Mouse (Mus musculus): Measurements from ENCODE around the gene Olfr543. TPM values are rescaled to one million over a fixed set of nuclear protein-coding genes. Genes with fewer than 3 reads are reported as not detected.

Olfr543 gene
- total RNA-seq, 1 experiment: 0.22 TPM

DNA sequence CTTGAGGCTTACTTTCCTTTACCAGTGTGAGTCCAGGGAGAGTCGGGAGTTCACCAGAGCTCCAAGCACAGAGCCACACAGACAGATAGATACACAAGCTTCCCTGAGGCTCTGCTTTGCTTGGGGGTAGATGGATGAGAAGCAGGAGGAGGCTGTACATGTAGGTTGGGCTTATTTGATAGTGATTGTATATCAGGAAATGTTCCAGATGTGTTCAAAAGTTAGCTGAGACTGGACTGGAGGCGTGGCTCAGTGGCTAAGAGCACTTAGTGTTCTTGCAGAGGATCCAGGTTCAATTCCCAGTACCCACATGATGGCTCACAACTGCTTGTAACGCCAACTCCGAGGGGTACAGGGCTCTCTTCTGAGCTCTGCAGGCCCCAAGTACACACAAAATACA, 3.1 kb downstream of the Olfr543 start:
- TF ChIP-seq ZNF384 (IDR thresholded peaks at IDR 0.05; ENCODE audit: low read depth, low read length): no peak
- TF ChIP-seq CHD2 (IDR thresholded peaks at IDR 0.05; ENCODE audit: low read depth, low read length): no peak
- no peak for TF ChIP-seq MAFK (IDR thresholded peaks at IDR 0.05; ENCODE audit: insufficient read depth, low read depth, low read length)
- TF ChIP-seq ZC3H11A (IDR thresholded peaks at IDR 0.05; ENCODE audit: borderline replicate concordance, low read depth, low read length): no peak
- no peak for TF ChIP-seq HCFC1 (IDR thresholded peaks at IDR 0.05; ENCODE audit: borderline replicate concordance, insufficient read depth, low read length)
- in situ Hi-C loops (cut with MboI; ENCODE audit: low sequenced_read_pairs in 2 of 2, unreplicated experiment in 2 of 2): no loop called here
- no peak for DNase-seq (ENCODE audit: low read depth, low spot score)

DNA sequence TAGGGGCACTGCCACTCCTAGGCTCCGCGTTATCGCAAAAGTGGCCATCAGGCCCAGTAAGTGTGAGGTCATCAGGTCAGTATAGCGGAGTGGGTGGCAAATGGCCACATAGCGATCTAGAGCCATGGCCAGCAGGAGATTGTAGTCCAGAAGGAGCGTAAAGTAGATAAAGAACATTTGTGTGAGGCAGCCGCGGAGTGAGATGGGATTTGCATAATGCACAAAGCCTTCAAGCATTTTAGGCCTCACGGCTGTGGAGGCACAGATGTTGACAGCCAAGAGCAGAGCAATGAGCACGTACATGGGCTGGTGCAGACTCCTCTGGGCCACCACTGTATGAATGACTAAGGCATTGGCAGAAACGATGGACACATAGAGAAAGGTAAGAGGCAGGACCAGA, 4.1 kb downstream of the Olfr543 start:
- in situ Hi-C loops (cut with MboI; ENCODE audit: low sequenced_read_pairs in 2 of 2, unreplicated experiment in 2 of 2): no loop called here
- Histone ChIP-seq H3K4me1 (ENCODE audit: control insufficient read depth in 2 of 2, insufficient read depth in 2 of 2, low read length in 2 of 2, poor library complexity in 1 of 2) (peaks cover 8 to 10% of the 10 kb centered on the region in 2 experiments; a peak in 3 of 4 replicates), H3K9me3 (ENCODE audit: control insufficient read depth, insufficient read depth, low read depth, low read length) (no peaks in the 10 kb centered on the region), H3K36me3 (ENCODE audit: control insufficient read depth, insufficient read depth, low read length, poor library complexity, severe bottlenecking) (peaks cover 2% of the 10 kb centered on the region; the same call in 1 of the 2 replicates), H3K27ac (ENCODE audit: insufficient read depth, low read depth, low read length, poor library complexity, severe bottlenecking) (no peak overlapping the region; the same call in 1 of the 2 replicates), H3K9ac (ENCODE audit: insufficient read depth, low read depth, low read length, poor library complexity, severe bottlenecking) (no peak overlapping the region), H3K4me3 (ENCODE audit: insufficient read depth in 1 of 2, low read depth in 1 of 2, low read length in 2 of 2, poor library complexity in 1 of 2, severe bottlenecking in 1 of 2) (no peak overlapping the region)
- no peak for DNase-seq (ENCODE audit: low read depth, low spot score)
- no peak for TF ChIP-seq ZNF384 (IDR thresholded peaks at IDR 0.05; ENCODE audit: low read depth, low read length)
- no peak for TF ChIP-seq ZC3H11A (IDR thresholded peaks at IDR 0.05; ENCODE audit: borderline replicate concordance, low read depth, low read length)
- no peak for TF ChIP-seq HCFC1 (IDR thresholded peaks at IDR 0.05; ENCODE audit: borderline replicate concordance, insufficient read depth, low read length)
- no peak for TF ChIP-seq CHD2 (IDR thresholded peaks at IDR 0.05; ENCODE audit: low read depth, low read length)
- no peak for TF ChIP-seq MAFK (IDR thresholded peaks at IDR 0.05; ENCODE audit: insufficient read depth, low read depth, low read length)

More for the DNA sequence above, 3.1 kb downstream of the Olfr543 start:
- H3K4me1 ChIP-seq (ENCODE audit: control insufficient read depth in 2 of 2, insufficient read depth in 2 of 2, low read length in 2 of 2, poor library complexity in 1 of 2): peaks cover 8 to 10% of the 10 kb centered on the region in 2 experiments; a peak in 3 of 4 replicates
- peaks cover 2% of the 10 kb centered on the region; the same call in 1 of the 2 replicates for H3K36me3 ChIP-seq (ENCODE audit: control insufficient read depth, insufficient read depth, low read length, poor library complexity, severe bottlenecking)
- H3K27ac ChIP-seq (ENCODE audit: insufficient read depth, low read depth, low read length, poor library complexity, severe bottlenecking): no peak overlapping the region; the same call in 1 of the 2 replicates
- no peak overlapping the region for H3K4me3 ChIP-seq (ENCODE audit: insufficient read depth in 1 of 2, low read depth in 1 of 2, low read length in 2 of 2, poor library complexity in 1 of 2, severe bottlenecking in 1 of 2)
- H3K9me3 ChIP-seq (ENCODE audit: control insufficient read depth, insufficient read depth, low read depth, low read length): no peaks in the 10 kb centered on the region
- H3K9ac ChIP-seq (ENCODE audit: insufficient read depth, low read depth, low read length, poor library complexity, severe bottlenecking): no peak overlapping the region

DNA sequence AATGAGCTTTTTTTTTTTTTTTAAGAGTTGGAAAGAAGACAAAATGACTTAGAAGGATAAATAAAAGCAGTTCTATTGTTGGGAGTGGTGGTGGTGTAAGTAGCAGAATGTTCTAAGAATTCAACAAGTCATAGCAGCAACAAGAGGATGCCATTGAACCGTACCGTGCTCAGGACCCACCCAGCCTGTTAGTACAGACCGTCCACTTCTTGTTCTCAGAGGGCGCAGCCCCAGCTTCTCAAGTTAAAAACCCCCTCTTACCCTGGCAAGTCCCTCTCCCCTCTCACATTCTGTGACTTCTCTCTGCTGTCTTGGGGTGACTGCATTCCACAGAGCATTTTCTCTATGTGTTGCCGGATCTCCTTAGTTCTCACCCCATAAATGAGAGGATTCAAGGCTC, 4.9 kb downstream of the Olfr543 start:
- peaks cover 8 to 10% of the 10 kb centered on the region in 2 experiments; a peak in 3 of 4 replicates for H3K4me1 ChIP-seq (ENCODE audit: control insufficient read depth in 2 of 2, insufficient read depth in 2 of 2, low read length in 2 of 2, poor library complexity in 1 of 2)
- DNase-seq (ENCODE audit: low read depth, low spot score): no peak
- H3K9me3 ChIP-seq (ENCODE audit: control insufficient read depth, insufficient read depth, low read depth, low read length): no peaks in the 10 kb centered on the region
- no peak overlapping the region for H3K9ac ChIP-seq (ENCODE audit: insufficient read depth, low read depth, low read length, poor library complexity, severe bottlenecking)
- H3K36me3 ChIP-seq (ENCODE audit: control insufficient read depth, insufficient read depth, low read length, poor library complexity, severe bottlenecking): peaks cover 2% of the 10 kb centered on the region; the same call in 1 of the 2 replicates
- TF ChIP-seq CHD2 (IDR thresholded peaks at IDR 0.05; ENCODE audit: low read depth, low read length) (no peak), HCFC1 (IDR thresholded peaks at IDR 0.05; ENCODE audit: borderline replicate concordance, insufficient read depth, low read length) (no peak), ZC3H11A (IDR thresholded peaks at IDR 0.05; ENCODE audit: borderline replicate concordance, low read depth, low read length) (no peak), MAFK (IDR thresholded peaks at IDR 0.05; ENCODE audit: insufficient read depth, low read depth, low read length) (no peak), ZNF384 (IDR thresholded peaks at IDR 0.05; ENCODE audit: low read depth, low read length) (no peak)
- H3K4me3 ChIP-seq (ENCODE audit: insufficient read depth in 1 of 2, low read depth in 1 of 2, low read length in 2 of 2, poor library complexity in 1 of 2, severe bottlenecking in 1 of 2): no peak overlapping the region
- no peak overlapping the region for H3K27ac ChIP-seq (ENCODE audit: insufficient read depth, low read depth, low read length, poor library complexity, severe bottlenecking)
- in situ Hi-C loops (cut with MboI; ENCODE audit: low sequenced_read_pairs in 2 of 2, unreplicated experiment in 2 of 2): no loop called here

DNA sequence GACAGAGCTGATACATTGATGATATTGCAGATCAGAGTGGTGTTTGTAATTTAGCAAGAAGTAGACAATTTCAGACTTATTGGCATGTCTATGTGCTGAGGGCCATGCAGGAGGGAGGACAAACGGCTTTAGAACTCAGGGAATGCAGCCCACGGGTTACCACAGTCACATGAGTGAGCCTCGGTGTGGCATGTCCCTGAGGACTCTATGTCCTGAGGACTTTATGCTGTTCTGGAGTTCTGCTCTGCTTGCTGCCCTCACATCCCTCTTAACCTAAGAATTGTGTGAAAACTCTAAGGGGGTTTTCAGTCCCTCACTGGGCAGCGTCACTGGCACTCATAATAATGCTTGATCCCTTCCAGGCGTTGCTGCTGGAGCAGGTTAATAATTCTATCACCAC, 8.8 kb downstream of the Olfr543 start:
- H3K4me3 ChIP-seq (ENCODE audit: insufficient read depth in 1 of 2, low read depth in 1 of 2, low read length in 2 of 2, poor library complexity in 1 of 2, severe bottlenecking in 1 of 2): no peak overlapping the region
- no peaks in the 10 kb centered on the region for H3K9me3 ChIP-seq (ENCODE audit: control insufficient read depth, insufficient read depth, low read depth, low read length)
- no peak for DNase-seq (ENCODE audit: low read depth, low spot score)
- H3K27ac ChIP-seq (ENCODE audit: insufficient read depth, low read depth, low read length, poor library complexity, severe bottlenecking): no peak overlapping the region
- no peak for TF ChIP-seq CHD2 (IDR thresholded peaks at IDR 0.05; ENCODE audit: low read depth, low read length)
- TF ChIP-seq MAFK (IDR thresholded peaks at IDR 0.05; ENCODE audit: insufficient read depth, low read depth, low read length): no peak
- no peak for TF ChIP-seq ZC3H11A (IDR thresholded peaks at IDR 0.05; ENCODE audit: borderline replicate concordance, low read depth, low read length)
- no peak for TF ChIP-seq ZNF384 (IDR thresholded peaks at IDR 0.05; ENCODE audit: low read depth, low read length)
- TF ChIP-seq HCFC1 (IDR thresholded peaks at IDR 0.05; ENCODE audit: borderline replicate concordance, insufficient read depth, low read length): no peak
- no peak overlapping the region for H3K9ac ChIP-seq (ENCODE audit: insufficient read depth, low read depth, low read length, poor library complexity, severe bottlenecking)
- H3K4me1 ChIP-seq (ENCODE audit: control insufficient read depth in 2 of 2, insufficient read depth in 2 of 2, low read length in 2 of 2, poor library complexity in 1 of 2): peaks cover 3 to 5% of the 10 kb centered on the region in 2 experiments; a peak in 3 of 4 replicates
- in situ Hi-C loops (cut with MboI; ENCODE audit: low sequenced_read_pairs in 2 of 2, unreplicated experiment in 2 of 2): loop anchor here in 1 of 2 experiments (25.0 kb wide), 1 partner anchor 335 kb away; no protein-coding TSS in a partner anchor
- peaks cover 7% of the 10 kb centered on the region for H3K36me3 ChIP-seq (ENCODE audit: control insufficient read depth, insufficient read depth, low read length, poor library complexity, severe bottlenecking)
